Mouse (Mus musculus) small intestine, adult 2 months (tissue): ENCODE measurements around the gene Wnt10a.

Experiments
- CTCF ChIP-seq: fragments of 200-500 bp; IDR thresholded peaks from 2 replicates; pipeline ENCODE4 v1.5.1; 2012; ENCODE audit warnings: low read depth, mild to moderate bottlenecking, control low read depth, inconsistent platforms, low read length, moderate library complexity, mixed read lengths; ENCODE audit not compliant: insufficient replicate concordance, insufficient read length; ENCODE audit errors: extremely low read depth
- POLR2A ChIP-seq: fragments of 200-500 bp; IDR thresholded peaks from 2 replicates; pipeline ENCODE4 v1.6.1; 2012; ENCODE audit warnings: low read depth, mild to moderate bottlenecking, control low read depth, inconsistent platforms, low read length, moderate library complexity

- TF ChIP-seq POLR2A = no peak
- no peak for TF ChIP-seq CTCF
Measured at GRCm38 (mm10) chr1:74850251-74850650, 58.9 kb downstream of the Wnt10a start.
